Mouse (Mus musculus) G1E (cell line): ENCODE measurements at regions not wholly inside any gene's neighbourhood (a gene's known extent, or its start where the extent isn't known, plus 50 kb on each side); places are given as distances from the start of the nearest gene placed in this dataset.

Experiments used
- CTCF ChIP-seq: IDR thresholded peaks from 2 replicates; pipeline ENCODE4 v1.5.1; 2012; ENCODE audit warnings: low read depth, low read length, inconsistent platforms, mixed read lengths
- POLR2AphosphoS5 ChIP-seq: IDR thresholded peaks from 2 replicates; pipeline ENCODE4 v1.6.1; 2012; ENCODE audit warnings: low read depth, low read length, inconsistent platforms; ENCODE audit not compliant: insufficient replicate concordance
- TAL1 ChIP-seq: conservative IDR thresholded peaks from 2 replicates; pipeline ENCODE4 v1.6.1; 2012; ENCODE audit warnings: low read depth, low read length, inconsistent platforms, mixed read lengths

- TF ChIP-seq CTCF (no peak), TAL1 (no peak), POLR2AphosphoS5 (no peak)
Observed at GRCm38 (mm10) chr10:17253040-17253439, 470.0 kb upstream of the Cited2 start.
